23 mouse cellular contexts compared by ENCODE assay signal in the genomic region with DNA sequence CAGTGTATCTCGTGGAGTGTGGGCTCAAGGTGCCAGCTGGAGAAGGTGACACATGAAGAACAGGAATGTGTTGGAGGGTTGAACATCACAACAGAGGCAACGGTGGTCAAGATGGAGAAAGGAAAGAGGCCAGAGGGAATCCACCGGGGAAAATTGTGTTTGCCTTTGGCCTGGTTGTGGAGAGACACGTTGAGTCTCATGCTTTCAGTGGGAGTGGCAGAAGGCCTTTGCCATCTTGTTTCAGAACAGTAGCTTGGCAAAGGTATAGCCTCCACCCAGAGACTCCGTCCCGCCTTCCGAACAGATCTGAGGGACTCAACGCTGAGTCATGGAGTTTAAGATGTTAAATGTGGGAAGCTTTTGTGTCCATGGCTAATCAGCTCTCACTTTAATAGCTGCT. TPM values are rescaled to one million over a fixed set of nuclear protein-coding genes. Genes with fewer than 3 reads are reported as not detected.
DNase-seq lines count a peak whose midpoint lies in the region; ATAC-seq and TF ChIP-seq lines count a peak whose summit lies in the region.
"Had no signal": no experiment of that assay in that cellular context is flagged by ENCODE, and none has a peak within 500 bp of the region (broad histone marks: within the 10 kb centered on the region; RNA-seq: fewer than 3 reads in every experiment).

No protein-coding gene starts in this region.

- no peaks in the 10 kb centered on the region for H3K9me3 ChIP-seq in liver, postnatal 0 days (ENCODE audit: low read length)
- no peaks in the 10 kb centered on the region for H3K9me3 ChIP-seq in liver, embryonic 11.5 days (ENCODE audit: control insufficient read depth, low read length)
- H3K9me3 ChIP-seq in forebrain, postnatal 0 days (ENCODE audit: low read length), result no peaks in the 10 kb centered on the region
- H3K9me3 ChIP-seq: embryonic facial prominence, embryonic 13.5 days; forebrain, embryonic 12.5 days; heart, embryonic 13.5 days; hindbrain, embryonic 12.5 days had no signal

- H3K9ac ChIP-seq in liver, postnatal 0 days (replicated peaks), result no peak overlapping the region
- no peak overlapping the region for H3K9ac ChIP-seq in liver, embryonic 11.5 days (ENCODE audit: low read depth, low read length)
- H3K9ac ChIP-seq in forebrain, postnatal 0 days, result no peak overlapping the region
- H3K9ac ChIP-seq: embryonic facial prominence, embryonic 13.5 days; forebrain, embryonic 12.5 days; heart, embryonic 13.5 days; hindbrain, embryonic 12.5 days had no signal

- H3K4me2 ChIP-seq in liver, postnatal 0 days (ENCODE audit: low read depth, low read length), result 0 out of 2 replicates have a peak overlapping the region, but pooled peaks have one; percentile 18
- H3K4me2 ChIP-seq in liver, embryonic 11.5 days, result no peak overlapping the region
- no peak overlapping the region for H3K4me2 ChIP-seq in forebrain, postnatal 0 days (ENCODE audit: low read depth)
- H3K4me2 ChIP-seq: embryonic facial prominence, embryonic 13.5 days; forebrain, embryonic 12.5 days; heart, embryonic 13.5 days; hindbrain, embryonic 12.5 days had no signal

- ATAC-seq in liver, postnatal 0 days, result no peak
- no peak for ATAC-seq in liver, embryonic 11.5 days (replicated peaks; ENCODE audit: low FRiP score)
- ATAC-seq in forebrain, postnatal 0 days, result no peak
- ATAC-seq: activated CD4-positive, CD25-positive, alpha-beta regulatory T cell, adult 4 months; forebrain, embryonic 16.5 days; hindbrain, postnatal 0 days; Patski had no signal

- 87% methylated on average over 8 of the region's 8 CpGs for WGBS in liver, postnatal 0 days (ENCODE audit: insufficient replicate concordance)
- WGBS in liver, embryonic 11.5 days, result 87% methylated on average over 8 of the region's 8 CpGs
- WGBS in small intestine, adult 2 months, result 65% methylated on average over 8 of the region's 8 CpGs
- 90% methylated on average over 8 of the region's 8 CpGs for WGBS in forebrain, postnatal 0 days

- no peak overlapping the region for H3K27ac ChIP-seq in liver, postnatal 0 days (ENCODE audit: low read depth)
- H3K27ac ChIP-seq in liver, embryonic 11.5 days (ENCODE audit: low read depth, low read length), result no peak overlapping the region
- H3K27ac ChIP-seq in small intestine, adult 2 months (ENCODE audit: insufficient read depth, low read depth, low read length), result peak overlapping the region; percentile 92
- no peak overlapping the region for H3K27ac ChIP-seq in forebrain, postnatal 0 days (ENCODE audit: low read depth, low read length)
- H3K27ac ChIP-seq: embryonic facial prominence, embryonic 13.5 days; forebrain, embryonic 12.5 days; heart, embryonic 13.5 days; hindbrain, embryonic 12.5 days; hindbrain, postnatal 0 days had no signal

- intact Hi-C loops in heart, postnatal 10 days (cut with DNase I), result no loop called here
- intact Hi-C loops in gastrocnemius, postnatal 36 days (cut with DNase I), result no loop called here

- TF ChIP-seq CTCF in liver, postnatal 0 days (IDR thresholded peaks at IDR 0.05; ENCODE audit: low read depth), result no peak
- no peak for TF ChIP-seq CTCF in small intestine, adult 2 months (IDR thresholded peaks at IDR 0.05; ENCODE audit: extremely low read depth, insufficient read length, insufficient replicate concordance, low read depth, low read length)
- TF ChIP-seq CTCF in forebrain, postnatal 0 days (IDR thresholded peaks at IDR 0.05; ENCODE audit: low read depth), result no peak

- no peak overlapping the region for H3K4me3 ChIP-seq in liver, postnatal 0 days (ENCODE audit: low read depth, low read length)
- H3K4me3 ChIP-seq in liver, embryonic 11.5 days (ENCODE audit: low read depth, low read length), result no peak overlapping the region
- no peak overlapping the region for H3K4me3 ChIP-seq in small intestine, adult 2 months (ENCODE audit: low read depth, low read length)
- H3K4me3 ChIP-seq in forebrain, postnatal 0 days (ENCODE audit: low read depth, low read length), result no peak overlapping the region
- H3K4me3 ChIP-seq: embryonic facial prominence, embryonic 13.5 days; forebrain, embryonic 12.5 days; heart, embryonic 13.5 days; hindbrain, embryonic 12.5 days had no signal

- peaks cover 5% of the 10 kb centered on the region; the same call in 1 of the 2 replicates for H3K27me3 ChIP-seq in liver, postnatal 0 days (ENCODE audit: insufficient read depth, low read length)
- H3K27me3 ChIP-seq in liver, embryonic 11.5 days (replicated peaks; ENCODE audit: control insufficient read depth, insufficient read depth, low read length), result peaks cover 7% of the 10 kb centered on the region; the same call in 1 of the 2 replicates
- no peaks in the 10 kb centered on the region for H3K27me3 ChIP-seq in small intestine, adult 2 months (ENCODE audit: control insufficient read depth, insufficient read depth, low read length)
- no peaks in the 10 kb centered on the region for H3K27me3 ChIP-seq in forebrain, postnatal 0 days (ENCODE audit: insufficient read depth, low read length)
- H3K27me3 ChIP-seq: CH12.LX; embryonic facial prominence, embryonic 13.5 days; forebrain, embryonic 12.5 days; heart, embryonic 13.5 days; Patski had no signal

- peak; percentile 59 for DNase-seq in heart, adult 11 months
- no peak for DNase-seq in heart, postnatal 10 days
- no peak for DNase-seq in liver, postnatal 0 days
- DNase-seq in liver, embryonic 11.5 days (ENCODE audit: low spot score), result no peak
- peak; percentile 30 for DNase-seq in 3T3-L1 (ENCODE audit: low read depth, low spot score)
- DNase-seq in forebrain, postnatal 0 days, result no peak
- DNase-seq in gastrocnemius, postnatal 36 days, result no peak
- DNase-seq: adrenal gland, adult 2 months; cerebellum, adult 18-20 months; cerebellum, adult 9-11 months; cerebellum, postnatal 36 days; gastrocnemius, postnatal 14 days; heart, postnatal 4 days had no signal

- H3K4me1 ChIP-seq in liver, postnatal 0 days (ENCODE audit: insufficient read depth), result peaks cover 23% of the 10 kb centered on the region
- H3K4me1 ChIP-seq in liver, embryonic 11.5 days (replicated peaks; ENCODE audit: control insufficient read depth, insufficient read depth, low read length), result no peaks in the 10 kb centered on the region
- peaks cover 41% of the 10 kb centered on the region for H3K4me1 ChIP-seq in small intestine, adult 2 months (ENCODE audit: control insufficient read depth, insufficient read depth, insufficient read length, low read length)
- no peaks in the 10 kb centered on the region for H3K4me1 ChIP-seq in forebrain, postnatal 0 days (ENCODE audit: insufficient read depth)
- H3K4me1 ChIP-seq: forebrain, embryonic 12.5 days; hindbrain, embryonic 12.5 days had no signal

- no peaks in the 10 kb centered on the region for H3K36me3 ChIP-seq in liver, postnatal 0 days (replicated peaks; ENCODE audit: insufficient read depth, low read length)
- no peaks in the 10 kb centered on the region for H3K36me3 ChIP-seq in liver, embryonic 11.5 days (ENCODE audit: control insufficient read depth, insufficient read depth, low read length)
- H3K36me3 ChIP-seq in small intestine, adult 2 months (ENCODE audit: control insufficient read depth, insufficient read depth, low read length), result no peaks in the 10 kb centered on the region
- H3K36me3 ChIP-seq in forebrain, postnatal 0 days (ENCODE audit: insufficient read depth), result no peaks in the 10 kb centered on the region
- H3K36me3 ChIP-seq: embryonic facial prominence, embryonic 13.5 days; forebrain, embryonic 12.5 days; heart, embryonic 13.5 days; hindbrain, embryonic 12.5 days had no signal

- no peak for TF ChIP-seq EP300 in liver, postnatal 0 days (IDR thresholded peaks at IDR 0.05; ENCODE audit: low read depth)

- TF ChIP-seq POLR2A in small intestine, adult 2 months (IDR thresholded peaks at IDR 0.05; ENCODE audit: low read depth, low read length), result no peak

RNA-seq across cellular contexts. Expression of a gene that starts 19.9 kb away (rescaled TPM):
- total RNA-seq in heart, postnatal 10 days (2021), result 10 to 100 TPM; 25.9 to 27.9 TPM
- polyA plus RNA-seq in liver, postnatal 0 days (2015; fragmentation: Nextera tagmentation; extraction: Ambion mirVana), result 11.7 and 13.7 TPM in 2 replicates
- polyA plus RNA-seq in liver, embryonic 11.5 days (2014; fragmentation: Nextera tagmentation; extraction: Ambion mirVana), result 26.7 and 28.0 TPM in 2 replicates
- polyA plus RNA-seq in small intestine, adult 2 months (2012; rRNA removed), result 6.8 and 14.7 TPM in 2 replicates
- total RNA-seq in forebrain, postnatal 0 days (2014; rRNA removed), result 91.9 and 101 TPM in 2 replicates
- polyA plus RNA-seq in forebrain, postnatal 0 days (2015; fragmentation: Nextera tagmentation; extraction: Ambion mirVana), result 87.3 and 88.6 TPM in 2 replicates
- total RNA-seq in gastrocnemius, postnatal 36 days (2021), result 10 to 100 TPM in 1 of 2 experiments, 1 to 10 TPM in 1; 9.6 to 10.8 TPM

RNA-seq across cellular contexts. Expression of a gene that starts 20.2 kb away (rescaled TPM):
- total RNA-seq in heart, postnatal 10 days (2021), result 1 to 10 TPM; 3.5 to 3.9 TPM
- 1.7 and 1.8 TPM in 2 replicates for polyA plus RNA-seq in liver, postnatal 0 days (2015; fragmentation: Nextera tagmentation; extraction: Ambion mirVana)
- 1.1 and 1.4 TPM in 2 replicates for polyA plus RNA-seq in liver, embryonic 11.5 days (2014; fragmentation: Nextera tagmentation; extraction: Ambion mirVana)
- polyA plus RNA-seq in small intestine, adult 2 months (2012; rRNA removed), result 2.2 and 6.3 TPM in 2 replicates
- total RNA-seq in forebrain, postnatal 0 days (2014; rRNA removed), result 0.43 and 1.5 TPM in 2 replicates
- 8.2 and 8.9 TPM in 2 replicates for polyA plus RNA-seq in forebrain, postnatal 0 days (2015; fragmentation: Nextera tagmentation; extraction: Ambion mirVana)
- 1 to 10 TPM; 3.9 to 7.0 TPM for total RNA-seq in gastrocnemius, postnatal 36 days (2021)
- total RNA-seq: hindbrain, postnatal 0 days had no signal
- polyA plus RNA-seq: activated CD4-positive, CD25-positive, alpha-beta regulatory T cell, adult 4 months had no signal

Comparison
In these comparisons a context has a peak if more than half of its experiments do, and no peak if none do; other contexts are left out.
1. DNase-seq: peak in heart, adult 11 months (single experiment) and 3T3-L1 (single experiment); none in heart, postnatal 10 days (0 of 2), liver, postnatal 0 days (single experiment), liver, embryonic 11.5 days (single experiment), forebrain, postnatal 0 days (single experiment) and gastrocnemius, postnatal 36 days (0 of 2).